Mouse (Mus musculus) 3134 (cell line): ENCODE results near the gene Shmt2.

ENCODE experiments used
- DNase-seq: peaks from one replicate; pipeline ENCODE4 v3.0.0-alpha.2; 2011; ENCODE audit warnings: low spot score; ENCODE audit not compliant: insufficient read length; ENCODE audit errors: extremely low read depth

The Shmt2 gene

GRCm38 (mm10) chr10:127522088-127522581 lies at the start of gene Shmt2:
Gene Shmt2, minus strand, starts transcription at chr10:127522444.
- DNase-seq: peak; percentile 71

- no peak for DNase-seq
These were observed 48.8 kb upstream of the Shmt2 start for GRCm38 (mm10) chr10:127570937-127571641.

GRCm38 (mm10) chr10:127570384-127570783 lies 48.1 kb upstream of the Shmt2 start:
- DNase-seq: no peak

- no peak for DNase-seq
These were observed 47.2 kb upstream of the Shmt2 start for GRCm38 (mm10) chr10:127569450-127569849.

GRCm38 (mm10) chr10:127566553-127567326 lies 44.5 kb upstream of the Shmt2 start:
- DNase-seq: no peak

- DNase-seq: no peak
These were observed 42.1 kb upstream of the Shmt2 start for GRCm38 (mm10) chr10:127564301-127564700.

DNA sequence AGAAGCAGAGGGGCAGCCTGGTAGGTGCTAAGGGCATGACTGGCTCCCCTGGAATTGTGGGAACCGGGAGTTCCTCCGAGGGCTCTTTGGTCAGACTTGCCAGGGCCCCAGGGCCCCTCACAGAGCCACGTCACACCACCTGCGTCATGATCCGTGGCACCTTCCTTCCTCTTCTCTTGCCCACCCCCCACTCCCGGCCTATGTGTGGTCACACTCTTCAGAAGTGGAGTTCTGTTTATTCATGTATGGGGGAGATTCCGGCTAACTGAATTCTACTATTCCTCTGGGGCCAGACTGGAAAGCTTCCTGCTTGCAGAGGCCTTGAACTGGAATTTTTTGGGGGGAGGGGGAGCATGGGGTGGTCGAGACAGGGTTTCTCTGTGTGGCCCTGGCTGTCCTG lies 41.6 kb upstream of the Shmt2 start:
- DNase-seq: no peak

GRCm38 (mm10) chr10:127561145-127561544 lies 38.9 kb upstream of the Shmt2 start:
- no peak for DNase-seq

- no peak for DNase-seq
These were observed 35.2 kb upstream of the Shmt2 start for GRCm38 (mm10) chr10:127557397-127557796.

DNA sequence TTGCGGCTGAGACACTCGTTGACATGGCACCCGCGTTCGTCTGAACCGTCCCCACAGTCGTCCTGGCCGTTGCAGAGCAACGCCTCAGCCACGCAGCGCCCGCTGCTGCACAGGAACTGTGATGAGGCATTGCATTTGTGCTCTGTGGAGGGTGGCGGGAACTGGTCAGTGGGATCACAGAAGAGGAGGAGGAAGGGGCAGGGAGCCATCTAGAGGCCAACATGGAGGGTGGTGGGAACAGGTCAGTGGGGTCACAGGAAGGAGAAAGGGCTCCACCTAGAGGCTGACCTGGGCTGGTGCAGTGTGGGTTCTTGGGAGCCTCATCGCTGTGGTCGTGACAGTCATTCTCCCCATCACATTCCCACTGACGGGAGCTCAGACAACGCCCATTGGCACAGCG lies 33.5 kb upstream of the Shmt2 start:
- DNase-seq: no peak

GRCm38 (mm10) chr10:127549892-127550291 lies 27.6 kb upstream of the Shmt2 start:
- no peak for DNase-seq

GRCm38 (mm10) chr10:127548236-127548635 lies 26.0 kb upstream of the Shmt2 start:
- no peak for DNase-seq

DNA sequence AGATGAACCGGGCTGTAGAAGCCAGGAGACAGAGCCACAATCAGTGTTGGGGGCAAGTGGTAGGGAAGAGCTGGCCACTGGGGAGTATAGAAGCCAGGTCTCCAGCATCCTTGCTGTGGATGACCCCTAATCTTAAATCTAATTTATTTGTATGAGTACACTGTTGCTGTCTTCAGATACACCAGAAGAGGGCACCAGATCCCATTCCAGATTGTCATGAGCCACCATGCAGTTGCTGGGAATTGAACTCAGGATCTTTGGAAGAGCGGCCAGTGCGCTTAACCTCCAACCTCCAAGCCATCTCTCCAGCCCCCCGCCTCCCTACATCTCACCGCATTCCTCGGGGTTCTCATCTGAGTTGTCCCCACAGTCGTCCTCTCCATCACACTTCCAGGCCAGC lies 24.3 kb upstream of the Shmt2 start:
- no peak for DNase-seq

DNA sequence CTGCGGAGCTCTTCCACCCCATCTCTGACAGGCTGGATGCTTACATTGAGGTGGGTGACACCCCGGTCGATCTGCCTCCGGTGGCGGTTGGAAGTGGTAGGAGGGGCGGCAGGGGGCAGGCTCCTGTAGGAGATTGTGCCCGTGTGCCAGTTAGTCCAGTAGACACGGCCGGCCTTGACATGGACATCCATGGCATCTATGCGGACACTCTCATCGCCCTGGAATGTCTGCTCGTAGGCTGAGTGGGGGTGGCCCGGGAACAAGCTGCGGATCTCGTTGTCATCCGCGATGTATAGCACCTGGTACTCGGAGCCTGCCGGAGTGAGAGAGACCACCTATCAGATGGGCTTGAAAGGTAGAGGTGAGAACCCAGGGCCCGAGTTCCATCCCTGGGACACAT lies 22.1 kb upstream of the Shmt2 start:
- no peak for DNase-seq

- no peak for DNase-seq
These were observed 21.7 kb upstream of the Shmt2 start for GRCm38 (mm10) chr10:127543916-127544315.

GRCm38 (mm10) chr10:127542720-127543119 lies 20.5 kb upstream of the Shmt2 start:
- no peak for DNase-seq

DNA sequence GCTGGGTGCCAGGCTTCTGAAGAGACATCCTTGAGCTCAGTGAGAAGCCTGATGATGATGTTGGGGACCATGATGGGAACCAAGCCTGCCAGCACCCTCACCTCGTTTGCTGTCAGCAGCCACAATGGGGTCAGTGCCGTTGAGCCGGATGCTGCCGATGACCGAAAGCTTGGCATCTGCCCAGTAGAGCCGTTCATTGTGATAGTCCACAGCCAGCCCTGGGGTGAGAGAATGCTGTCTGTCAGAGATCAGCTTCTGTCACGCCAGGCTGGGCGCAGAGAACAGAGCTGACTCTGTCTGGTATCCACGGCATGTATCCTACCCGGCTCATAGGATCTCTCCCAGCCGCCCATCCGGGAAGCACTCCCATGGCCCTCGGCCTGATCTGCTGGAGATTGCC lies 19.8 kb upstream of the Shmt2 start:
- DNase-seq: no peak

DNA sequence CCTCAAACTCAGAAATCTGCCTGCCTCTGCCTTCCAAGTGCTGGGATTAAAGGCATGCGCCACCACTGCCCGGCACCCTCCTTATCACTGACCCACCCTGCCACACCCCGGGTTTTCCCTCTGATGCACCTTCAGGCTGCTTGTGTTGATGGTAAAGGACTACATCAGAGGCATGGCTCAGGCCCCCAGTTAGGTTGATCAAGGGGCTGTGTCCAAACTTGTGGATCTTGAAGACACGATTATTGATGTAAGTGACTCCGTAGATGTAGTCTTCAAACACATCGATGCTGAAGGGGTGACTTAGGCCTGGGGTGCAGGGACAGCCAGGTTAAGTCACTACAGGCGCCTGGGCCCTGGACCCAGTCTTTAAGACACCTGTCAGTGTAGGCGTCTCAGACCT lies 19.3 kb upstream of the Shmt2 start:
- no peak for DNase-seq

DNA sequence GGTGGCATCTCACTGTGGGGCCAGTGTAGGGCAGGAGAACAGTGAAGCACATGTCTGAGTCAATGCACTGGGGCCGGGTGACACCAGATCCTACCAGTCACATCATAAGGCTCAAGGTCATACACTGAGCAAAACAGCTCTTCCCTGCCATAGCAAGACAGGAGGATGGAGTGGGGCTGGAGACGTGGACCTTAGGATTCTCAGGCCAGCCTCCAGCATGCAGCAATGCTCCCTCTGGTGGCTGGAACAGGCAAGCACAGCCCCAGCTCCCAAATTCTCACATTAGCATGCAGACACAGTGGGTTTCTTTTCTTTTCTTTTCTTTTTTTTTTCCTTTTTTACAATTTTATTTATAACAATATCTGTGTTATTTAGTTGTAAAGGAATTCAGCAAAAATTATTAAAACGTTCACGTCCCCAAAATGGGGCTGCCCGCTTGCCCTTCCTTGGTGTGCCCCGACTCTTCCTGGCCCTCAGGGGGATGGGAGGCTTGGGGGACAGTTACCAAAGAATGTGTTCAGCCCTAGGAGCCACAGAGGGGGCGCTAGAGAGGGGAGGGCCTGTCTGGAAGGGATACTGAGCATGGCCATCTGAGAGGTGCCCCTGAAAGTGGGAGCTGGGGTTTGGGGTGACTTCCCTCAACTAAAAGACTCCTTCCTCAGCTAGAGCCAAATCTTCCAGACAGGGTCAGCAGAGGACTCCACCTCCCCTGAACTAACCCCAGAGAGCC lies 15.8 kb upstream of the Shmt2 start:
- DNase-seq: no peak

DNA sequence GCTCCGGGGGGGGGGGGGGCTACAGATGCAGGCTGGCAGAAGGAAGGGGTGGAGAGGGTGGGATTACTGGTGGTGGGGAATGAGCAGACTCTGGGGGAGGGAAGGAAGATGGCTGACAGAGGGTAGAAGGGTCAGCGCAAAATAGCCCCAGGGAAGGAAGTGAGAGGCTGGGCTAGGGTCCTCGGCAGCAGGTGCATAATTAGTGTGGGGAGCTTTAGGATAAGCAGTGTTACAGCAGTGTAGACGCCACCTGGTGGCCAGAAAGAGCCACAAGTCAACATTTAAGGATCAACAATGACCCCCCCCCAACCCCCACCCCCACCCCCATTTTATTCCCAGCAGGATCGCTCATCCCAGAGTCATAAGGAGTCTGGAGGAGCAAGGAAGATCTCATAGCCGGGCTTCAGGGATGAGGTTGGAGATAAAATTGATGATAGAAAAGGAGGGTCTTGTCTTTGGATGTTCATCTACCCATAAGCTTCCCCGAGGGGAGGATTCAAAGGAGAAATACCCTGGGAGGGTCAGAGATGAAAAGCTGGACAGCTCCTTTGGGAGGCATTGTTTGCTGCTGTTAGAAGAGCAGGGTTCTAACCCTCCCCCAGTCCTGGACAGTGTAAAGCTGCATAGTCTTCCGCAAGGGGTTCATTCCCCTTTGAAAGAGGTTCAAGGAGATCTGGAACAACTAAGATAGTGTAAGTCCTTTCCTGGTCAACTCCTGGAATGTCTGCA lies 14.5 kb upstream of the Shmt2 start:
- no peak for DNase-seq

DNA sequence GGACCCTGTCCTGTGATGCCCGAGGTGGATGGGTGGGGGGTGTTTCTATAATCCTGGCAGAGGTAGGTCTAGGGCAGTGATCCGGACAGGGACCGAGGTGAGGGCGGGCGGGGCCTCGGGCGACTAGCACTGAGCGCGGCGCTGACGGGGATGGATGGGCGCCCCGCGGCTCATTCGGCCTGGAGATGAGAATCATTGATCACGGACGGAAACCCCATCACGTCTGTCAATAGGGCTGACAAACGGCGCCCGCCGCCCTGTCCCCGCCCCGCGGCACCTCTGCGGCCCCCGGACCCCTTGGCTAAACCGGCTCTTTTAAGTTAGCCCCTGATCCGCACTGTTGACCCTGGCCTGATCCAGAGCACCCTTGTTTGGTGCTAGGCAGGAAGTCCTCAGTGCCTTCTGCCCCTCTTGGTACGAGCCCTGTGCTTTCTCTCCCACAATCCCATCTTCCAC lies 12.7 kb upstream of the Shmt2 start:
- no peak for DNase-seq
